Mouse (Mus musculus) ES-Bruce4 (cell line): ENCODE results near the gene Pmvk.

Experiments
- CTCF ChIP-seq: IDR thresholded peaks from one replicate; pipeline ENCODE4 v1.8.1; 2011; ENCODE audit warnings: low read depth, low read length
- EP300 ChIP-seq: IDR thresholded peaks from 2 replicates; pipeline ENCODE4 v1.6.1; 2011; ENCODE audit warnings: low read depth, low read length; ENCODE audit not compliant: insufficient read depth

DNA sequence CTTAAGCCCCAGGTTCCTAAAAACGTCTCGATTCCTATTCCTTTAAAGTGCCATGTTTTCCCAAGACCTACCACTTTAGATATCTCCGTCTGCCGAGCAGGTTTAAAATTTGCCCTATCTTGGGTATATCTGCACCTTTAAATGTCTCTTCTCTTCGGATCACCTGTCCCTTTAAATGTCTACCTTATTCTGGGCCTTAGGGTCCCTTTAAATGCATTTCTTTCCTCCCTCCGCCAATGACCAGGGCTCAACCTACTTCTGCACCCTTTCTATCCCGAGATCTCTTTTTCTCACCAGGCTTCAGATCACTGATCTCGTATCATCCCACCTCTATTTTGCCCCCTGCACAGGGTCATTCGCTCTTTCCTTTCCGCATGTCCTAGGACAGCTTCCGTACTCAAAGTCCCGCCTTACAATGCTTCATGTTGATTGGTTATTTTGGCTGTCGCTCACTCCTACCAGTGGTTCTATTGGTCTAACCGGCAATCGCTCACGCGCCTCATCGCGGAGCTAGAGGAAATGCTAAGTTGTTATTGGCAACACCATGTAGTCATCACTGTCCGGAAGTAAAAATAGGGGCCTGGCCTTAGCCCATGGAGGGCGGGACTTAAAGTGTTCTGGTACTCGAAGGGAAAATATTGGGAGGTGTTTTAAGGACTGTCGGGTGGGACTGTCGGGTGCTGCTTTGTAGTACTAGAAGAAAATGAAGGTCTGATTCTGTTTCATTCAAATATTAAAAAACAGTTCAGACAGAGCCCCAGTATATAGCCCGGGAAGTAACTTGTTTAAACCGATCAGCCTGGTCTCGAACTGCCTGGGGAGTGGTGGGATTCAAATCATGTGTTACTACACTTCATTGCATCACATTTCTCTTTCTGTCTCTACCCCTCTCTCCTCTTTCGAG, 42.6 kb upstream of the Pmvk start, which contains the start of gene Flad1:
- TF ChIP-seq EP300 (no peak), CTCF (no peak)
